Mouse (Mus musculus) stomach, postnatal 0 days (tissue): Measurements from ENCODE around the gene Smim12.

ENCODE experiments used
- CTCF ChIP-seq: IDR thresholded peaks from 2 replicates; pipeline ENCODE4 v1.5.1; 2016; ENCODE audit warnings: antibody characterized with exemption, low read depth, mild to moderate bottlenecking, moderate library complexity
- EP300 ChIP-seq: optimal IDR thresholded peaks from 2 replicates; pipeline ENCODE3; 2016; ENCODE audit warnings: antibody characterized with exemption

DNA sequence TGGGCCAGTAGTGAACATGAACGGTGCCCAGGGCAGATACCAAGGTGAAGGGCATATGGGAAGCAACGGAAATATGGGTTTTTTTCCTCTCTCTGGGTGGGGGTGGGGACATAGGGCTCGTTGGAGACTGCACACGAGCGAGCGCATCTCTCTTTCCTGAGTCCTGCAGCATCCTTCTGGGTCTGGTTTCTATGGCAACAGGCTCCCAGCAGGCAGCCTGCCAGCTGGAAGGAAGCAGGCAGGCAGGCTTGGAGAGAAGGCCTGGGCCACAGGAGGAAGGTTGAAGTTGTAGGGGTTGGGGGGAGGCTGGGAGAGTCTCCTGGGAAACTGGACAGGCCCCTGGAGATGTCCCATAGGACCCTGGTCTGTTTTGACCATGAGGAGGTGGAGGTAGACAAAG, 11.6 kb upstream of the Smim12 start:
- TF ChIP-seq EP300, result no peak
- TF ChIP-seq CTCF, result no peak
